Mouse (Mus musculus) ZHBTc4 (cell line): Measurements from ENCODE around the gene Spon1.

Experiments
- DNase-seq: peaks from one replicate; pipeline ENCODE4 v3.0.0-alpha.2; 2011; ENCODE audit warnings: low read depth, low spot score

Spon1 gene

DNA sequence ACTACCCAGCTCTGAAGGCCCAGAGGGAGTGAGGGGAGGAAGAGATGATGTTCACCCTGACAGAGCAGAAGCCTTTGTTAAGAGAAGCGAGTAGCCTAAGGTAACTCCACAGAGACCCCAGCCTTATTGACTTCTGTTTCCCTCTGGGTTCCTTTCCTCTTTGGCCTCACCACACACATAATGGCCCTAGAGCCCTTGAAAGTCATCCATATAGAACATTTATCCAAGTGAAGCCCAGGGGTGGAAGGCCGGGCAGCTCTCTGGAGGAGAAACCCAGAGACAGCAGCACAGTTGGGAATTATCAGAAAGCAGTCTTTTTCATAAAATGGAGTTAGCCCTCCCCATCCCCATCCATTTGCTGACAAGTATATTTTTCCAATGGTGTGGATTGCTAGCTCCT lies 75.7 kb downstream of the Spon1 start:
- DNase-seq = no peak

DNA sequence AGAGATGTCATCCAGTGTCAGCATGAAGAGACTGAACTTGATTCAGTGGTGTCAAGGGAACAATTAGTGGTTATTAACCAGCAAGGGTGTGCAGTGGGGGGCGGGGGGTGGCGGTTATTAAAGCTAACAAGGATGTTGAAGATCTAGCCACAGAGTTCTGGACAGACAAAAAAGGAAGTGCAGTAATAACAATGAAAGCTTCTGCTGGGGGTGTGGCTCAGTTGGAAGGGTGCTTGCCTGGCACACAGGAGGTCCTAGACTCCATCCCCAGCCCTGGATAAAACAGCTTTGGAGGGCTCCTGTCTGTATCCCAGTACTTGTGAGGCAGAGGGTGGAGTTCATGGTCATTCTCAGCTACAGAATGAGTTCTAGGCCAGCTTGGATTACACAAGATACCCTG lies 77.4 kb downstream of the Spon1 start:
- no peak for DNase-seq

DNA sequence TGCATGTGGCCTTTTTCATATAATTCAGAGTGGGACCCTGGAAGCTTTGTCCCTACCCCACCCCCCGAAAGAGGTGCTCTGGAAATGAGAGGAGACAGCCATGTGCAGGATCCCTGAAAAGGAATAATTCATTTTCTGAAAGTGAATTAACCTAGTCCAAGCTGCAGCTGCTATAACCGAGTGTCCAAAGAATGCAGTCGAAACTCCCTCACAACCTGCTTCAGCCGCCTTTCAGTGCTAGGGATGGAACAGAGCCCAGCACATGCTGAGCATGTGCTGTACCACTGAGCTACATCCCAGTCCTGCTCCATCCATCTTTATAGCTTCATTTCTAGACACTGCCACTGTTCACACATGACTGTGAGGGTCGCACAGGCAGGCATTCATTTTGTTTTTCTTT lies 79.4 kb downstream of the Spon1 start:
- DNase-seq = no peak

GRCm38 (mm10) chr7:113846553-113846952 lies 80.8 kb downstream of the Spon1 start:
- peak; percentile 7 for DNase-seq

DNA sequence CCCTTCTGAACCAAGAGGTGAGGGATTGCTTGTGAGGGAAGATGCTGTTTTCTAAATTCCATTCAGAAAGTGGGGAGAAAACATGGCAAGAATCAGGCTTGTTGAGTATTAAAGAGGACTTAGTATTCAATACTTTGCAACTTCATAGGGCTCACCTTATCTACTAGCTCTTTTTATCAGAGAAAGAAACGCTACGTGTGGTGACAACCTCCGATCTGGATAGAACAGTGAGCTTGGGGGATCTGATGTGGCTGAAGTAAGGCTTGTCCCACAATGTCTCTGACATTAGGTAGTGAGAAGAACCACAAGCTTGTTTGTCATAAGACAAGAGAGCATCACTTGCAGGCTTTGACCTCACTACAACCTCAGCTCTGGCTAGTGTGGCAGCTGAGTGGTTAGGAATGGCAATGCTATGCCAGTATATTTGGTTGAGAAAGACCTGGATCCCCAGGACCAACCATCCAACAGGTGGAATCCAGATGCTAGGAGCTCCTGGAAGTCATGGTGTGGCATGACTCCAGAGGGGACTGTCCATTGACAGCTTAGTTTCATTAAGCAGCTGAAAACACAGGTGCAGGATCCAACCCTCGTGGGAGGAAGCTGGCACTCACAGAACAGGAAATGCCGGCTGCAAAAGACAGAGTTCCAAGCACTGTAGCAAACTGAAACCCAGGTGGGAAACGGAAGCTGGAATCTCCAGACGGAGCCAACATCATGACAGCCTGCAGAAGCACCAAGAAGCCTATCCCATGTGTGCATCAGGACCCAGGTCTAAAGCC lies 81.4 kb downstream of the Spon1 start:
- DNase-seq = no peak

- no peak for DNase-seq
Observed at GRCm38 (mm10) chr7:113850389-113850788, 84.6 kb downstream of the Spon1 start.

DNA sequence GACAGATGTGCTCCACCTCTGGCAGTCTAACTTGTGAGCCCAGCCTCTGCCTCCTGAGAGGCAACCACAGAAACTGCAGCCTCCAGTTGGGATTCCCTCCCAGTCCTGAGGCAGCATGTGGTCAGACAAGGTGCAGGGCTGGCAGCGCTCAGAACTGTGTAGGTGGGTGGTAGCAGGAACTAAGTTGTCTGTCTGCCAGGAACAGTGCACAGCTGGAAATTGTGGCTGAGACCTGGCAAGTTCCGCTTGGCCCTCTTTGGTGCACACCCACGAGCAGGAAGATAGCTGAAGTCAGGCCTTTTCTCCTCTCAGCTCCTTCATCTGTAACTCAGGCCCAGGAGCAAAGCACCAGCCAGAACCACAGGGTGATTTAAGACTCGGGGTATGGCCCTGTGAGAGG lies 89.6 kb downstream of the Spon1 start:
- DNase-seq = no peak

GRCm38 (mm10) chr7:113856067-113856466 lies 90.3 kb downstream of the Spon1 start:
- no peak for DNase-seq

DNA sequence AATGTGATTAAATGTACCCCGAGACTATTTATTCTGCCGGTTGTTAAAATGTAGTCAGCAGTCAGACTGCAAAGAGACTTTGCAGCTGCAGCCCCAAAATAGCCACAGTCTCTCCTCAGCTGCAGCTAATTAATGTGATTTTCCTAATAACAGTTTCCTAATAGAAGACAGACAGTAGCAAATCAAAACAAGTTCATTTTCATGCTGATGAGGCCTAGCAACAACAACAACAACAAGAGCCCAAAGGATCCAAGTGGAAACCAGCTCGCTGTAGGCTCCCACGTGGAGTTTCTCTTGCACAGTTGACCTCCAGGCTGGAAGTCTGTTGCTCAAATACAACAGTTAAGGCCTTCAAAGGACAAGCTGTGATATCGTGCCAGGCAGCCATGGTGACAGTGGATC lies 93.7 kb downstream of the Spon1 start:
- DNase-seq = no peak

DNA sequence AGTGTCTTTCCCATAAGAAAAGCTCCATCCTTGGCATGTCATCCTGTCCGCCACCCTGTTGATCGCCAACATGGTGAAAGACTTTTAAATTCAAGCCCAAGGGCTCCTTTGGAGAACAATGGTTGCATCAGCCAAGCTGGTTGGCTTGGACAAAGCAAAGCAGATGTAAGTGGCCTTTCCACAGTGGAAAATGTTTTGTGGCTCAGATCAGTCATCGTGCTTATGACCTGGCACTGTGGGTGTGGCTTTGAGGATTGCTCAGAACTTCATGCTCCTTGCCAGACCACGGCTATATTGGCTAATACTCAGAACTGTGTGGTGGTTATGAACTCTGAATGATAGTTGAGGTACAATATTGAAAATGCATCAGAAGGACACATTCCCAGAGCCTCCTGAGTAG lies 96.2 kb downstream of the Spon1 start:
- no peak for DNase-seq

- no peak for DNase-seq
Observed at GRCm38 (mm10) chr7:113872846-113873245, 107.0 kb downstream of the Spon1 start.

GRCm38 (mm10) chr7:113877451-113877850 lies 111.7 kb downstream of the Spon1 start:
- no peak for DNase-seq

DNA sequence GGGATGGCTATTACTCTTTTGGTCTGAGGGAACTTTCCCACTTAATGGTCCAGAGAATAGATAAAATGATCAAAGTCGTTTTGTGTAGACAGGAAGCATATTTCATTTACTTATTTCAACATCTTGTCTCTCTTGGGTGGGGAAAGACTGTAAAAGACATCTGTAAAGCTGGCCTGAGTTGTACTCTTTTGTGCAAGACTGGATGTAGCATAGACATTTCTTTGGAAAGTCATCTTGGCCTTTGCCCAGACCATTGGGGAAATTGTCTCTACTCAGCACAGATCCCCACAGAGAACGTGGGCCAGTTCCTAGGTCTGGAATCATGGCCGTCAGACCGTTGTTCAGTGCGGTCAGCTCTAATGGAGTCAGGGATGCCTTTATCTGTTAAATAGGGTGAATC lies 112.1 kb downstream of the Spon1 start:
- DNase-seq = no peak

GRCm38 (mm10) chr7:113879085-113879501 lies 113.3 kb downstream of the Spon1 start:
- no peak for DNase-seq

- no peak for DNase-seq
Observed at GRCm38 (mm10) chr7:113880021-113880420, 114.2 kb downstream of the Spon1 start.

- no peak for DNase-seq
Observed at GRCm38 (mm10) chr7:113890782-113891181, 125.0 kb downstream of the Spon1 start.

DNA sequence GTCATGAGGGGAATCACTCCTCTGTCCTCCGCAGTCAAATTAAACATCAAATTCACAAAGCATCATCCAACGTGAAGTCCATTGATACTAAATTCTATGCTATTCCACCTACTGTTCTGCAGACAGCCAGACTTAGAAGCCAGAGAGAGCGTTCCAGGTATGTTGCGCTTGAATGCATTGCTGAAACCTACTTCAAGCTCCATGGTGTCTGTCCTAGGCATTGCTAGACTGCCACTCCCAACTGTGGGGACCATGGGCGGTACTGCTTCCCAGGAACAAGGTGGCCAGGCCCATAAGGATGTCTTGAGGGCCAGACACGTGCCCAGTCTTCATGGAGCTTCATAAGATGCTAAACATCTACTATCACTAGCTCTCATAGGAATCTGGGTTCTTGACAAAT lies 125.7 kb downstream of the Spon1 start:
- DNase-seq = no peak

GRCm38 (mm10) chr7:113893944-113894662 lies 128.3 kb downstream of the Spon1 start:
- no peak for DNase-seq

- DNase-seq = peak; percentile 51
Observed at GRCm38 (mm10) chr7:113895266-113895665, 129.5 kb downstream of the Spon1 start.

DNA sequence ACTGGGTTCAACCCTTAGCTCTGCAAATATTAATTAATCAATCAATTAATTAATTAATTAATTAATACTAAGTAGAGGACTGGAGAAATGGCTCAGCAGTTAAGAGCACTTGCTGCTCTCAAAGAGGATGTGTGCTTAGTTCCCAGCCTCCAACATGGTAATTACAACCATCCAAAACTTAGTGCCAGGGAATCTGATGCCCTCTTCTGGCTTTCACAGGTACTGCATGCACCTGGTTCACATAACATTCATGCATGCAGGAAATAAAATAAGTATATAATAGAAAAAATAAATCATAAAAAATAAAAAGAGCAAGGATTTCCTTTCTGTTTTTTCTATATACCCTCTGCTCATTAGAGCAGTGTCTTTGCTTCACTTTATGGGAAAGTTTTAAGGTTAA lies 132.6 kb downstream of the Spon1 start:
- DNase-seq = peak; percentile 57

- no peak for DNase-seq
Observed at GRCm38 (mm10) chr7:113901511-113901910, 135.7 kb downstream of the Spon1 start.

DNA sequence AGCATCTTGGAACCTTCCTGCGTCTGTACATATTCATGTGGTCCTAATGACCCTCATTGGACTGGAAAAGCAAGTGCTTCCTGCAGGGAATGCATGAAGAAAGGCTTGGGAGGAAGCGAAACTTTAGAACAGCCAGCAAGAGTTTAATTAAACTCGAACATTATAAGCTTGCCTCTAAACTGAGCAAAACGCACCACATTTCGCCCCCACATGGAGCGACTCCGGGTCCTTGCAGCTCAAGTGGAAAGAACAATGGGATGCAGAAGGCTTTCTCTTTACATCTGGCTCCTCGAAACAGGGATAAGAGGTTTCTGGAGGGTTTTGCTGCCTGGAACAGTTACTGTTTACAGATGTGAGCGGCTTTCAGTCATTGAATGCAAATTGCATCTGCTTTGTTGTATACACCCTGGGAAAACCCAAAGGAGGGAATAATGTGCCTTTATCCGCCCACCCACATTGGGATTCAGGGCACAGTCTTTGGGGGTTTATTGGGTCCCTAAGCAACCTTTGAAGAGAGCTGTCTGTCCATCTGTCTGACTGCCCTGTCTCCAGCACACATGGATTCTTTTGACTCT lies 136.2 kb downstream of the Spon1 start:
- DNase-seq = no peak
